Mouse (Mus musculus): Measurements from ENCODE around the gene Dnah7b. TPM values are rescaled to one million over a fixed set of nuclear protein-coding genes. Genes with fewer than 3 reads are reported as not detected.
"Not testable (repeated sequence)": the region's sequence is repeated elsewhere in the genome, so short reads cannot be mapped to it uniquely, and the experiment has no call there.

The Dnah7b gene
- 1 to 10 TPM in 2 of 3 experiments, not detected in 1; 1.2 to 2.9 TPM for polyA plus RNA-seq (2017; shearing (Covaris generic))

GRCm38 (mm10) chr1:46066015-46066414 lies at the start of gene Dnah7b:
Gene Dnah7b (plus strand): TSS chr1:46066315.
- no peak for ATAC-seq

- ATAC-seq: no peak
These were observed 47.6 kb upstream of the Dnah7b start for GRCm38 (mm10) chr1:46018382-46018977.

- no peak for ATAC-seq
These were observed 43.9 kb upstream of the Dnah7b start for GRCm38 (mm10) chr1:46022262-46022661.

GRCm38 (mm10) chr1:46031993-46032555 lies 34.0 kb upstream of the Dnah7b start:
- no peak for ATAC-seq

- ATAC-seq: no peak
These were observed 17.9 kb upstream of the Dnah7b start for GRCm38 (mm10) chr1:46048188-46048587.

- ATAC-seq: no peak
These were observed 553 bp downstream of the Dnah7b start for GRCm38 (mm10) chr1:46066484-46067251.

GRCm38 (mm10) chr1:46068787-46069186 lies 2.7 kb downstream of the Dnah7b start:
- ATAC-seq: not testable (repeated sequence)

GRCm38 (mm10) chr1:46077891-46078290 lies 11.8 kb downstream of the Dnah7b start:
- no peak for ATAC-seq

- no peak for ATAC-seq
These were observed 34.4 kb downstream of the Dnah7b start for GRCm38 (mm10) chr1:46100484-46100883.

DNA sequence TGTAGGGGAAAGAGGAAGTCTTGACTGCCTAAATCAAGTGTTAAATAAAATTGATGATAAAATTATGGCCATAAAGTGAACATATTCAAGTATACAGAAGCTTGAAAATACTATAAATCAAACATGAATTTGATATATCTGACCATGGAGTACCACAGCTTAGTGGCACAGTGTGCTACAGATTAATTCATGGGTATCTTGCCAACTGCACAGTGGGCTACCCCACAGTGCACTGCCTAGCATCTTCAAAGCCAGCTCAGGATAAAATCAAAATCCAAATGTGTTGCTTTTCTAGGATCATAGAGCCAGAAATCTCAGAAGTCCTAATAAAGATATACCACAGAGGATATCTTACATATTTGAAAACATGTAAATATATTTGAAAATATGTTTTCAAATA lies 46.5 kb downstream of the Dnah7b start:
- ATAC-seq: not testable (repeated sequence)

GRCm38 (mm10) chr1:46117179-46117578 lies 51.1 kb downstream of the Dnah7b start:
- ATAC-seq: not testable (repeated sequence)

DNA sequence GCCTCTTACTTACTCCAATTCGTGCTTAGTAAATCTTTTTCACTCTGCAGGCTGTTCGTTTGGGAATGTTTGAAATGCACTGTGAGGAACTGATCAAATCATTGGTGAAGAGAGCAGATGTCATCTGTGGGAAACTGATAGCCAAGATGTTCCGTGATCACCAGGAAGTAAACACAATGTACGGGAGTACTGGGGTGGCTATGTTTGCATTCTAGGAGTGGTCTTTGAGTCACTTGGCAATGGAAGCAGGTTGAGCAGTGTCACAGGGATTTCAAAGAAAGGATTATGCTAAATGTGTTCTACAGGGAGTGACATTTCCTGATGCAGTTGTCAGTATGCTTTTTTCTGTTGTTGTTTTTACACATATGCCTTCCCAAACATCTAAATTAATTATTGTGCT lies 61.9 kb downstream of the Dnah7b start:
- ATAC-seq: no peak

DNA sequence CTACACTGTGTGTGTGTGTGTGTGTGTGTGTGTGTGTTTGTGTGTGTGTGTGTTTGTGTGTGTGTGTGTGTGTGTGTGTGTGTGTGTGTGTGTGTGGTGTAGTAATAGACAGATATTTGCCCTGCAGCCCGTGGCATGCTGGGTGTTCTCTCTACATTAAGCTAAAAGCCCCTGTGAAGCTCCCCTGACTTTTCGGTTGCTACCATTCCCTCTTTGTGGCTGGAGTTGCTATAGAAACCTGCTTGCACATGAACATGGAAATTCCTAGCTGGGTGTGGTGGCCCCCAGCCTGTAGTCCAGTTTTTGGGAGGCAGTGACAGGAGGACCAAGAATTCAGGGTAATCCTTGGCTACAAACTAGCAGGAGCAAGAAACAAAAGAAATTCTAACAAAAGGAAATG lies 130.7 kb downstream of the Dnah7b start:
- not testable (repeated sequence) for ATAC-seq

GRCm38 (mm10) chr1:46201169-46201568 lies 135.1 kb downstream of the Dnah7b start:
- not testable (repeated sequence) for ATAC-seq

GRCm38 (mm10) chr1:46210014-46210588 lies 144.0 kb downstream of the Dnah7b start:
- ATAC-seq: not testable (repeated sequence)

DNA sequence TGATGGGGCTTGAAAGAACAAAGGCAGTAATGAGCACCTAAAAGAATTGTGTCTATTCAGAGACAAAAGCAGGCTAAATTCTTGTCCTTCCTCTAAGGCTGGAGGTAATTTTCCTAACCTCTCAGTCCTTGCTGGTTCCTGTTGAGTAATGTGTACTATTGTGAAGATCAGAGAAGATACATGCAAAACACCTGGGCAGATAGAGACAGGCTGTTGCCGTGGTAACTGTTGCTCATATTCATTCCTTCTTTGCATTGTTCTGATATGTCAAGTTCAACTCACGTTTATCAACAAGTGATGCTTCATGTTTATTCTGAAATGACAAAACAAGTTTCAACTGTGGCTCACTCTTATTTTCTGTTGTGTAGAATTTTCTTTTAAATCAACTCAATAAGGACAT lies 156.6 kb downstream of the Dnah7b start:
- not testable (repeated sequence) for ATAC-seq

GRCm38 (mm10) chr1:46226136-46226535 lies 160.0 kb downstream of the Dnah7b start:
- ATAC-seq: not testable (repeated sequence)

GRCm38 (mm10) chr1:46268841-46269240 lies 202.7 kb downstream of the Dnah7b start:
- ATAC-seq: not testable (repeated sequence)

DNA sequence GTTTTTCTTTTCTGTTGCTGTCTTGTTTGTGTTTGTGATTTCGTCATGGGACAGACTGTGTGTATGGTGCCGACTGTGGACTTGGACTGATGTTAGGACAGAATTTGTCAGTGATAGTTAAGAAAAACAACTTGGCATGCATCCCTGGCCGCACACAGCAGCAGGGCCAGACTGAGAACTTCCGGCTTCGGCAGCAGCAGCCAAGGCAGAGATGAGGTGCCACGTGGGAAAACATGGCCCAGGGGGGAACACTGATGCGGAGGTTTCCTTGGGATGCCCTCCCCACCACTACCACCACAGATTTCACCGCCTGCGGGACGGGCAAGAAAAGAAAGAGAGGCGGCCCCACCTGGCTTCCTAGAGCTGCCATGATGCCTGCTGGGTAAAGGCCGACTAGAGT lies 205.8 kb downstream of the Dnah7b start:
- no peak for ATAC-seq

GRCm38 (mm10) chr1:46278057-46278910 lies 212.2 kb downstream of the Dnah7b start:
- ATAC-seq: not testable (repeated sequence)

DNA sequence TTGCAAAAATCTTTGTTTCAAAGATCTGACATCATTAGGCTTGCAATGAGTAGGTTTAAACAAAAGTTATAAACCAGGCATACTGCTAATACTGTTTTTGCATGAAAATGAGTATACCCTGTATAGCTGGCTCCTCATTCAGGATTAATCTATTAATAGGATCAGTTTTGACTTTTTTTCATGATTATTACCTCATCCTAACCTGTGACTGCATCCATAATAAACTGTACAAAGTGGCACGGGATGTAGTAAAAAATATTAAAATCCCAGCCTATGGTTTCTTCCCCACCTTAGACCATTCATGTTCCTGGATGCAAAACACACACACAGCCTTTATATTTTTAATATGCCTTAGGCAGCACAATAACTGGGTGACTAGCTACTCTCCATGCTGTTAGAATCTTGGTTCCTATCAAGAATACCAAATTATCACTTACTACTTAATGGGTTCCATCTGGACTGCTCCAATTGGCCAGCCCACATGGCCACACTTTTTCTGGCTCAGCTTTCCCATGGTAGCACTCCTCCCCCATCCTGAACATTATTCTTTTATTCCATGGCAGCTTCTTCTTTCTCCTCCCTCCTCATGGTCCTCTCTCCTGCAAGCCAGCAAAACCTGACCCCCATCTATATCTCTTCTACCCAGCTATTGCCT lies 212.9 kb downstream of the Dnah7b start:
- not testable (repeated sequence) for ATAC-seq

DNA sequence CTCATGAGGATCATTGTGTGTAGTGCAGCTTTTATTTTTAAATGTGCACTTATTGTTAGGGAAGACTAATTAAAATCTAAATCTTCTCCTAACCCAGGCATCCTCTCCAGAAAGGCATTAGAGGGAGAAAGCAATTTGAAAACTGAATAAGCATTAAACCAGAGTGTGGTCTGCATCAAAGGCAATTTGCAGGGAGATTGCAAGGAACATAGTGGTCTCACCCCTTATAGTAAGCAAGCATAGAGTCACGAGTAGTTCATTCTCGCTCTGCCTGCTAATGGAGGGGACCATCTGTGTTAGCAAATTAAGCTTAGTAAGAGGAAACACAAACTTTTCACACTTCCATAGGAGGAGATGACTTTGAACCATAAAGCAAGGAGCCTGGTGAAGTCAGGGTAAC lies 228.3 kb downstream of the Dnah7b start:
- ATAC-seq: not testable (repeated sequence)
